Mouse (Mus musculus) kidney, adult 8-10 months (tissue): ENCODE measurements at regions not wholly inside any gene's neighbourhood (a gene's known extent, or its start where the extent isn't known, plus 50 kb on each side); places are given as distances from the start of the nearest gene placed in this dataset.

ENCODE experiments used
- DNase-seq, 2 experiments: peaks; one replicate each; pipeline ENCODE4 v3.0.0; 2022

GRCm38 (mm10) chr16:47205339-47205738 is 707.0 kb upstream of the Nectin3 start:
- no peak for DNase-seq

- no peak for DNase-seq
Observed at GRCm38 (mm10) chr16:47204672-47205307, 706.5 kb upstream of the Nectin3 start.

GRCm38 (mm10) chr16:47204031-47204430 is 705.7 kb upstream of the Nectin3 start:
- no peak for DNase-seq

- DNase-seq = peak; percentile 40 to 45
Observed at GRCm38 (mm10) chr16:47171444-47172182, 673.3 kb upstream of the Nectin3 start.

GRCm38 (mm10) chr16:47164573-47164972 is 666.2 kb upstream of the Nectin3 start:
- no peak for DNase-seq
